Mouse (Mus musculus): ENCODE results near the gene Abhd16a.

Abhd16a gene

DNA sequence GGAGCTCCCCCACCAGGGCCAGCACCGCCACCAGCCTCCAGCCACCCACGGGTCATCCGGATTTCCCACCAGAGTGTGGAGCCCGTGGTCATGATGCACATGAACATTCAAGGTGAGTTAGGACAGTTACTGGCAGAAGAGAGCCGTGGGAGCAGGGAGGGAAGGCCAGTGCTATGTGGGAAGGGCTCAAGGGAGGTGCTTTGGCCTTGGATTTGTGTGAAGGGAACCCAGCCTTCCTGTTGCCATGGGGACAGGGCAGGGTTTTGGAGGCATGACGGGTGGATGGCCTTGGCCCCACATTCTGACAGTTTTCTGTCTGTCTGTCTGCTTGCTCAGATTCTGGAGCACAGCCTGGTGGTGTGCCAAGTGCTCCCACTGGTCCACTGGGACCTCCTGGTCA, 52.9 kb downstream of the Abhd16a start:
- no peak for DNase-seq (ENCODE audit: low read depth, low spot score)

DNA sequence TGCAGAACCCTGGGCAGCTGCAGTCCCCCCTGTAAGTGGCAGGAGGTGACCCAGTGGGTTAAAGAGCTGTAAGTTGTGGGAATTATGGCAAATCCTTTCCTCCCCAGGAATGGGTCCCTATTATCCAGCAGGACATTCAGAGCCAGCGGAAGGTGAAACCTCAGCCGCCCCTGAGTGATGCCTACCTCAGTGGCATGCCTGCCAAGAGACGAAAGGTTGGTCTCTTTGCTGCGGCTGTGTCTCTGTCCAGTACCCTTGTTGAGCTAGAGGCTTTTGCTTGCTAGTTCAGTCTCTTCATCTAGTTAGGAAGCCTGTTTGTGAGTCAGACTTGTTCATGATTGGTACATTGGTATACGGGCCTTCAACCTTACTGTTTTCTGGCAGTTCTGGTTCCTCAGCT, 57.1 kb downstream of the Abhd16a start:
- DNase-seq (ENCODE audit: low read depth, low spot score), result no peak

DNA sequence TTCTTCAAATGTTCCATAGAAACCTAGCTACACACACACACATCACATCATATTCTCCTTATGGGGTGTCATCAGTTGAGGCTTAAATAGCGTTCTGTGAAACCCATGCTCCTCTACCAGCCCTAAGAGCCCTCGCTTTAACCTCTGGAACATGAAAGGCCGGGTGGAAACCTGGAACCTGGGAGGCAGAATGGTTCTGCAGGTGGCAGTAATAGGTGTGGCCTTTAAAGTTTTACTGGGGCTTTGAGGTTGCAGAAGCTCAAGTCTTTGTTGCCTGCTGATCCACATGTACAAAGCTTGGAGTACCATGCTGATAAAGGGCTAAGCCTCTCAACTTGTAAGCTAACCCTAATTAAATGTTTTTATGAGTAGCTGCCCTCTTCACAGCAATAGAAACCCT, 58.3 kb downstream of the Abhd16a start:
- no peak for DNase-seq (ENCODE audit: low read depth, low spot score)

DNA sequence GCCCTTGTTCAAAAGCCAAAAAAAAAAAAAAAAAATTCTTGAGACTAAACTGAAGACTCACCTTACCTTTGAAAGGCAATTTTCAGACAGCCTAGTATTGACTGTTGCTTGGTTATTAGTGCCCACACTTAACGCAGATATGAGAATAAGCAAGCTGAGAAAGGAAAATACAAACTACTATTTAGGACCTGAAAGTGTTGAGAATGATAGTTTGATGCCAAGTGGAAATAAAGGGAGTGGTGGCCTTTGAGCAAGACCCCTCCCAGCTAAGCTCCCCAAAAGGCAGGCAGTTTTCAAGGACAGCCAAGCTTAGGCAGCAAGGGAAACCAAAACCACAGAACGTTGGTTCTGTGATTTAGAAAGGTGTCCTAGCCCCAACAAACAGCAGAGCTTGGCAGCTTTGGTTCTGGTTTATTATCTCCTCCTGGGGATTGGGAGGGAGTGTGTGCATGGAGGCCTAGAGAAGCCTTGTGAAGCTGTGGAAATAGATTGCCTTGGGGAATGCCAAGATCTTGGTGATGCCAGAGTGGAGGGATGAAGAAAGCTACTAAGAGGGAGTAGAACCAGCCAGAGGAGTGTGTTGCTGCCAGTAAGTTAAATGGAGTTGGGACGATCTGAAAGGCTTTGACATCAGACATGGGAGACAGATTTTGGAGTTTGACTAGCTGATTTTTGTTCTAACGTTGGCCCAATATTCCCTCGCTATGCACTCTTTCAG, 59.0 kb downstream of the Abhd16a start:
- no peak for DNase-seq (ENCODE audit: low read depth, low spot score)

DNA sequence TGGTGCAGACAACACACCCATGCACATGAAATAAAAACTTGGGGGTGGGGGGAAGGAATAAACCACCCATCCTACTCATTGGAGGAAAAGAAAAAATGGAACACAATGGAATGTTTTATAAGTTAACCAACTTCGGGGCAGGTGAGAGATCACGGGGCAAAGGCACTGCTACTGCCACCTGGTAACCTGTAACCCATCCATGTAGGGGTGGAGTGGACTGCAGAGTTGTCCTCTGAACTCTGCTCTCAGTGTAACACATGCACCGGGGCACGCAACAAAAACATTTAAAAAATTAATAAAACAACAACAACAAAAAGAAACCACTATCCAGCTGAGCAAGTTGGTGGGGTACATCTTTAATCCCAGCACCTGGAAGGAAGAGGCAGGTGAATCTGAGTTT, 63.1 kb downstream of the Abhd16a start:
- DNase-seq (ENCODE audit: low read depth, low spot score), result no peak
